Mouse (Mus musculus) limb, embryonic 13.5 days (tissue): ENCODE measurements around the gene Ift80. TPM values are rescaled to one million over a fixed set of nuclear protein-coding genes. Genes with fewer than 3 reads are reported as not detected.
"Not testable (repeated sequence)": the region's sequence is repeated elsewhere in the genome, so short reads cannot be mapped to it uniquely, and the experiment has no call there.

ENCODE experiments used
- ATAC-seq: fragments of 200-750 bp; cut with Nextera tagmentation; 2 replicates; pipeline ENCODE4 v1.8.0; 2017; ENCODE audit warnings: low read depth, moderate number of reproducible peaks, moderate TSS enrichment; ENCODE audit not compliant: low FRiP score
- H3K27ac ChIP-seq: fragments of 300-500 bp; sonication (generic); 2 replicates; pipeline ENCODE4 v1.5.1; 2015; ENCODE audit warnings: inconsistent platforms, mild to moderate bottlenecking, moderate library complexity
- H3K27me3 ChIP-seq: fragments of 300-500 bp; sonication (generic); 2 replicates; pipeline ENCODE4 v1.6.1; 2015; ENCODE audit warnings: mild to moderate bottlenecking, inconsistent platforms
- H3K36me3 ChIP-seq: fragments of 300-500 bp; sonication (generic); 2 replicates; pipeline ENCODE4 v1.6.1; 2015; ENCODE audit warnings: inconsistent platforms, mild to moderate bottlenecking, moderate library complexity
- H3K4me1 ChIP-seq: fragments of 300-500 bp; sonication (generic); 2 replicates; pipeline ENCODE4 v1.6.1; 2015; ENCODE audit warnings: inconsistent platforms
- H3K4me2 ChIP-seq: fragments of 300-500 bp; sonication (generic); replicated peaks from 2 replicates; pipeline ENCODE4 v1.6.1; 2015; ENCODE audit warnings: inconsistent platforms, mild to moderate bottlenecking, moderate library complexity
- H3K4me3 ChIP-seq: fragments of 300-500 bp; sonication (generic); 2 replicates; pipeline ENCODE4 v1.5.1; 2015; ENCODE audit warnings: moderate library complexity, mild to moderate bottlenecking, inconsistent platforms
- H3K9ac ChIP-seq: fragments of 300-500 bp; sonication (generic); 2 replicates; pipeline ENCODE4 v1.6.1; 2015; ENCODE audit warnings: mild to moderate bottlenecking, inconsistent platforms
- H3K9me3 ChIP-seq: fragments of 300-500 bp; sonication (generic); 2 replicates; pipeline ENCODE4 v1.6.1; 2016; ENCODE audit warnings: inconsistent platforms
- WGBS: fragments of 180-500 bp; shearing (Covaris S2); methylation state at CpG from one replicate; pipeline ENCODE4 v1.1.7; 2015; 5-methylcytosine and 5-hydroxymethylcytosine counted together
- polyA plus RNA-seq: library from polyadenylated mRNA; unstranded; fragments of >200 nt; fragmentation: Nextera tagmentation; extraction: Ambion mirVana; gene quantifications from 2 replicates; pipeline ENCODE4 v1.2.1, GENCODE M21; 2015

Ift80 gene
- polyA plus RNA-seq, 1 experiment from 2014 or later = 21.8 TPM

DNA sequence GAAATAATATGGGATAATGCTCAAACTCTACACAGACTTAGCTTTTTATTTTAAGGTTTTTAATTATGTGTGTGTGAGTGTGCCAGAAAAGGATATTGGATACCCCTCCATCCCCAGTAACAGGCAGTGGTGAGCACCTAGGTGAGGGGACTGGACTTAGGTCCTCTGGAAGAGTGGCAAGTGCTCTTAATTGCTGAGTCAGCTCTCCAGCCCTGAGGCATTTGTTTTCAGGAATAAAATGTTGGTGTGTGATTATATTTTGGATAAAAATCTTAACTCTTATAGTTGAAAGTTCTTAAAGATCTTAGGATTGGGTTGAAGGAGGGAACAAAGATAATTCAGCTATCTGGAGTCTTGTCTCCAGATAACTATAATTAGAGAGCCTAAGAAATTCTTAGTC lies 16.4 kb upstream of the Ift80 start:
- Histone ChIP-seq H3K27me3 (no peaks in the 10 kb centered on the region), H3K9me3 (no peaks in the 10 kb centered on the region), H3K4me3 (no peak overlapping the region), H3K4me1 (no peaks in the 10 kb centered on the region), H3K27ac (no peak overlapping the region), H3K4me2 (no peak overlapping the region), H3K36me3 (peaks cover 63% of the 10 kb centered on the region), H3K9ac (no peak overlapping the region)
- ATAC-seq = no peak

DNA sequence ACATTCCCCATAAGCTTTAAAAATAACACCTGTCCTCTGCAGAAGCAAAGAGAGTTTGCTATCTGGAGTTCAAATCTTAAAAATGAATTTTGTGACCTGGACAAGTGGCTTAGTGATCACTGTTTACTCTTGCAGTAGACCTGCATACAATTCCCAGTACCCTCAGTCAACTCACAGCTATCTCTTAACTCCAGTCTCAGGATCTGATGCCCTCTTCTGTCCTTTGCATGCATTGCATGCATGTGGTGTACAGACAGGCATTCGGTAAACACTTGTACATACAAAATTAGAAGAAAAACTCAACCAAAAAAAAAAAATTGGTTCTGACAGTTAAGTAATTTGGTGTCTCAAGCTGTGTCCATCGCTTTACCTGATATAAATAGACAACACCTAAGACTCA lies 15.9 kb upstream of the Ift80 start:
- H3K4me2 ChIP-seq = no peak overlapping the region
- ATAC-seq = no peak
- no peaks in the 10 kb centered on the region for H3K9me3 ChIP-seq
- WGBS = 87% methylated on average over 2 of the region's 2 CpGs
- no peak overlapping the region for H3K27ac ChIP-seq
- H3K27me3 ChIP-seq = no peaks in the 10 kb centered on the region
- no peak overlapping the region for H3K4me3 ChIP-seq
- peaks cover 59% of the 10 kb centered on the region for H3K36me3 ChIP-seq
- H3K4me1 ChIP-seq = no peaks in the 10 kb centered on the region
- no peak overlapping the region for H3K9ac ChIP-seq

DNA sequence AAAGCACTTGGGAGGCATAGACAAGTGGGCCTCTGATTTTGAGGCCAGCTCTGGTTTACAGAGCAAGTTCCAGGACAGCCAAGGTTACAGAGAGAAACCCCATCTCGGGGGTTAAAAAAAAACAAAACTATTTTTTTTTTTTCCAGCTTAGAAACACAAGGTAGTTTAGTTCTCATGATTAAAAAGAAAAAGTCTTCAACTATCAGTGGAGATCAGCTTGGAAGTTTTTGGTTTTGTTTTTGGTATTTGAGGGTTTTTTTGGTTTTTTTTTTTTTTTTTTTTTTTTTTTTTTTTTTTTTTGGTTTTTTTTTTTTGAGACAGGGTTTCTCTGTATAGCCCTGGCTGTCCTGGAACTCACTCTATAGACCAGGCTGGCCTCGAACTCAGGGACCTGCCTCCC lies 14.3 kb upstream of the Ift80 start:
- H3K4me1 ChIP-seq, H3K4me3 ChIP-seq, H3K9me3 ChIP-seq, ATAC-seq, H3K9ac ChIP-seq, H3K27ac ChIP-seq, H3K27me3 ChIP-seq, H3K4me2 ChIP-seq: not testable (repeated sequence)
- peaks cover 52% of the 10 kb centered on the region for H3K36me3 ChIP-seq
- WGBS = 93% methylated on average over 2 of the region's 2 CpGs

DNA sequence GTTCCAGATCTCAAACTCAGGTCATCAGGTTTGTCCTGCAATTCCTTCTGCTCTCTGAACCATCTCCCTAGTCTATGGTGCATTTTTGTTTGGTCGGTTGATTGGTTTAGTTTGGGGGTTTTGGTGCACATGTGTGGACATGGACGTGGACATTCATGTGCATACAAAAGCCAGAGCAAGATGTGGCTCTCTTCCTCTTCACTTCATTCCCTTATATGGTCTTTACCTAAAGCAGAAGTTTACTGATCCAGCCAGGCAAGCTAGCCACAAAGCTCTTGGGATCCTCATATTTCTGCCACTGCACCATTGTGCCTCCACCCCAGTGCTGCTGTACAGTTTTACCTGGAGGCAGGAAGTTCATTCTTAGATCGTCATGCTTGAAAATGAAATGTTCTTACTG lies 12.8 kb upstream of the Ift80 start:
- Histone ChIP-seq H3K9me3 (no peaks in the 10 kb centered on the region), H3K36me3 (peaks cover 44% of the 10 kb centered on the region)
- 86% methylated on average over 3 of the region's 3 CpGs for WGBS

DNA sequence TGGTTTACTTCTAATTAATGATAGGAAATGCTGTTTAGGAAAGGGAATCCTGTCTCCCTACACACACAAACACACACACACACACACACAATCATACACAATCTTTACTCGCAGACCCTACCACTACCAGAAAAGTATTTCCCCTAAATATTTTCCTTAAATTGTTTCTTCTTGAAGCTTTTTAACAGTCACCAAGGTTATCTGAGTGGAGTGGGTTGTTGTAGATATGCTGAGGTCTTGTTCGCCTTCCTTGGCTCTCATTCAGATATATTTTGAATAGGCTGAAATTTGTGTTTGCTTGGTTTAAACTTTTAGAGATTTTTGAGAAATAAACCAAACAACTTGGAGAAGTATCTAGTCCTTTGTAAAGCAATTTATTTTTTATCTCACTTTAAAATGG lies 4.5 kb upstream of the Ift80 start:
- H3K27me3 ChIP-seq = no peaks in the 10 kb centered on the region
- no peaks in the 10 kb centered on the region for H3K9me3 ChIP-seq
- peaks cover 5% of the 10 kb centered on the region for H3K36me3 ChIP-seq
- no peak overlapping the region for H3K4me3 ChIP-seq
- ATAC-seq = no peak
- no peak overlapping the region for H3K9ac ChIP-seq
- H3K27ac ChIP-seq = no peak overlapping the region
- H3K4me2 ChIP-seq = no peak overlapping the region
- H3K4me1 ChIP-seq = peaks cover 7% of the 10 kb centered on the region
- 90% methylated on average over 2 of the region's 2 CpGs for WGBS

More for the DNA sequence above, 12.8 kb upstream of the Ift80 start:
- Histone ChIP-seq H3K4me1 (no peaks in the 10 kb centered on the region), H3K9ac (no peak overlapping the region), H3K4me2 (no peak overlapping the region), H3K4me3 (no peak overlapping the region), H3K27ac (no peak overlapping the region), H3K27me3 (no peaks in the 10 kb centered on the region)
- no peak for ATAC-seq

DNA sequence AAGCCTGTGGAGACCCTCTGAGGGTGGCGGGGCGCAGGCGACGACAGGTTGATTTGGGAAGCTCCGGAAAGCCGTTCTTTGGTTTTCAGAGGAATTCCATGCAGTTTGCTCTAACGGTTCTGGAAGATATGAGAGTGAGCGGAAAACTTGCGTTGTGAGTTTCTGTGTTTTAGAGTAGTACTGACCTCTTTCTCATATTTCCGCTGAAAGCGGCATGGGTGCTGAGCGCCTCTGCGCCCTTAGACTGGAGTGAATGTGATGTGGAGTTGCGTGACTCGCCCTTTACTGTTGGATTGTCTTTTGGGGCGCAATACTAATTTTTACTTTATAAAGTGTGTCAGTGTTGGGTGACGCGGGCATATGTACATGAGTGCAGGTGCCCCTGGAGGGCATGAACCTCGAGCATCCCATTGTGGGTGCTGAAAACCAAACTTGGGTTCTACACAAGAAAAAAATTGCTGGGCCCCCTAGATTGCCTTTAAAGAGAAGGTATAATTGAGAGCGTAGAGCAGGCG lies 1.9 kb upstream of the Ift80 start:
- Histone ChIP-seq H3K4me3 (peak overlapping the region; percentile 98), H3K36me3 (no peaks in the 10 kb centered on the region), H3K27me3 (no peaks in the 10 kb centered on the region), H3K4me2 (peak overlapping the region; percentile 78), H3K9ac (peak overlapping the region; percentile 93), H3K9me3 (no peaks in the 10 kb centered on the region), H3K4me1 (peaks cover 9% of the 10 kb centered on the region), H3K27ac (peak overlapping the region; percentile 94; the same call in 1 of the 2 replicates)
- 6% methylated on average over 21 of the region's 21 CpGs for WGBS
- no peak for ATAC-seq

DNA sequence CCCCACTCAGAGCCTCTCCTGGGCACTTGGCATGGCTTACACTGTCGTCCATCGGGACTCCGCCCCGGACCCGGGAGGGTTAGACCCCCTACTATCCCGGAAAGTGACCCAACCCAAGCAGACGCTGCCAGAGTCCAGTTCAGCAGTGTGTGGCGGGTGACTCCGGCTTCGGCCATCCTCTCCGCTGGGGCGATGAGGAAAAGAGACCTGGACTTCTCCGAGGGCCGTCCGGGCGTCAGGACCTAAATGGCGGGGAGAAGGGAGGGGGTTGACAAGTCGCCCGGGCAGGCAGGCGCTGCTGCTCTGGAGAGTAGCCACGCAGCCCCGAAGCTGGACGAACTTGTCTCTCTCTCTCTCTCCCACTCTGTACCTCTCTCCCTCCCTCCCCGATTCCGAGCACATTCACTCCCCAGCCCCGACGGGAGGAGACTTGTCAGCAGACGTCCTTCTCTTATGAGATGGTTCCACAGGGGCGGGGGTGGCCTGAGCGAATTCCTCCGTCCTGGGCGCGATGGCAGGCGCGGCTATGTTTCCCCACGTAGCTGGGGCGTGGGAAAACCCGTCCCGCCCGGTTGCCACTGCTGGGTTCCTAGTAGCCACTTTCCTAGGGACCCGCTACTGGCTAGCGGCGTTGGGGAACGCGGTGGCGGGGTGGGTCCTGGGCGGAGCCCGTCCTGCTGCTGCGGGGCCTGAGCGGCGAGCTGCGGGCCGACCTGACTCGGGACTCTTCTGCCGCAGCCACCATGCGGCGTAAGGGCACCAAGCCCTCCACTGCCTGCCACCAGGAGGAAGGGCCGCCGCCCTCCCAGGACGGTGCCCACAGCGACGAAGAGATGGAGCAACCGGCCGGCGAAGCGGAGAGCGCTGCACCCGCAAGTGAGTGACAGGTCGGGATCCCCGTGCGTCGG lies 1.2 kb upstream of the Ift80 start:
- no peaks in the 10 kb centered on the region for H3K9me3 ChIP-seq
- no peaks in the 10 kb centered on the region for H3K36me3 ChIP-seq
- peaks cover 9% of the 10 kb centered on the region for H3K4me1 ChIP-seq
- under 1% methylated on average over 72 of the region's 72 CpGs for WGBS
- no peaks in the 10 kb centered on the region for H3K27me3 ChIP-seq
- peak overlapping the region; percentile 94 for H3K27ac ChIP-seq
- peak overlapping the region; percentile 98 for H3K4me3 ChIP-seq
- peak overlapping the region; percentile 78 for H3K4me2 ChIP-seq
- H3K9ac ChIP-seq = peak overlapping the region; percentile 93
- peak; percentile 42; the same call in 1 of the 2 replicates for ATAC-seq

GRCm38 (mm10) chr3:69004055-69004436 lies 324 bp downstream of the Ift80 start:
- ATAC-seq = no peak; the same call in 1 of the 2 replicates
- under 1% methylated on average over 7 of the region's 7 CpGs for WGBS
- Histone ChIP-seq H3K9ac (peak overlapping the region; percentile 93), H3K27ac (peak overlapping the region; percentile 52; the same call in 1 of the 2 replicates), H3K4me3 (peak overlapping the region; percentile 98), H3K4me2 (peak overlapping the region; percentile 66), H3K4me1 (peaks cover 9% of the 10 kb centered on the region), H3K27me3 (no peaks in the 10 kb centered on the region), H3K36me3 (no peaks in the 10 kb centered on the region), H3K9me3 (no peaks in the 10 kb centered on the region)

DNA sequence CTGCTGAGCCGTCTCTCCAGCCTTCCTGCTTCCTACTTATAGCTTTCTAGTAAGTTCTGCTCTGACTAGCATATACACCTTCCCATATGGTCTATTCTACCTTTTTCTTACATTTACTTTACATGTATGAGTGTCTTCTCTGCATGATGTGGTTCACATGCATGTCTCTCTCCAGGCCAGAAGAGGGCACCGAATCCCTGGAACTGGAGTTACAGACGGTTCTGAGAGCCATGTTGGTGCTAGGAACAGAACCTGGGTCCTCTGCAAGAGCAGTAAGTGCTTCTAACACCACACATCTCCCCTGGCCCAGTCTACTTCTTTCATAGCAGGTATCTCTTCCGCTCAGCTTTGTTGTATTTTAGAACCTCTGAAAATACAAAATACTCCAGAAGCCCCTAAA lies 1.6 kb downstream of the Ift80 start:
- no peak for ATAC-seq
- H3K27ac ChIP-seq = no peak overlapping the region
- no peak overlapping the region for H3K4me2 ChIP-seq
- no peak overlapping the region for H3K4me3 ChIP-seq
- H3K9ac ChIP-seq = no peak overlapping the region
- no peaks in the 10 kb centered on the region for H3K36me3 ChIP-seq
- no peaks in the 10 kb centered on the region for H3K9me3 ChIP-seq
- no peaks in the 10 kb centered on the region for H3K27me3 ChIP-seq
- WGBS = 91% methylated on average over 4 of the region's 4 CpGs
- H3K4me1 ChIP-seq = peaks cover 9% of the 10 kb centered on the region

DNA sequence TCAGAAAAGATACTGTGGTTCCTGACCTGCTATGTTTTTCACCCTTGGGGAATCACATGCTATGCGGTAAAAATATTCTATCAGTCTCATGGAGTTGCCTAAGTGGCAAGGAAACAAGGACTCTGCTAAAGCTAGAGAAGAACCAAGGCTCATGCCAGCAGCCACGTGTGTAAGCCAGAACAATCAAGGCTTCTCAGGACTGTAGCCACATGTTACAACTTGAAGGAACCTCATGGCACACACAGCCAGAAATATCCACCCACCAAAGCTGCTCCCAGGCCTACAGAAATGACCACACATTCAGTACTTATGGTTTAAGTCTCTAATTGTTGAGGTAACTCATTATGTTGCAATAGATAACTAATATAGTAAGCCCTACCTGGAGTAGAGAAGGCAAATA lies 17.8 kb downstream of the Ift80 start:
- Histone ChIP-seq H3K4me3 (no peak overlapping the region), H3K9me3 (no peaks in the 10 kb centered on the region), H3K9ac (no peak overlapping the region), H3K27ac (no peak overlapping the region), H3K36me3 (peaks cover 32% of the 10 kb centered on the region), H3K4me1 (no peaks in the 10 kb centered on the region), H3K27me3 (no peaks in the 10 kb centered on the region), H3K4me2 (no peak overlapping the region)
- ATAC-seq = no peak
- WGBS = 86% methylated on average over 2 of the region's 2 CpGs

DNA sequence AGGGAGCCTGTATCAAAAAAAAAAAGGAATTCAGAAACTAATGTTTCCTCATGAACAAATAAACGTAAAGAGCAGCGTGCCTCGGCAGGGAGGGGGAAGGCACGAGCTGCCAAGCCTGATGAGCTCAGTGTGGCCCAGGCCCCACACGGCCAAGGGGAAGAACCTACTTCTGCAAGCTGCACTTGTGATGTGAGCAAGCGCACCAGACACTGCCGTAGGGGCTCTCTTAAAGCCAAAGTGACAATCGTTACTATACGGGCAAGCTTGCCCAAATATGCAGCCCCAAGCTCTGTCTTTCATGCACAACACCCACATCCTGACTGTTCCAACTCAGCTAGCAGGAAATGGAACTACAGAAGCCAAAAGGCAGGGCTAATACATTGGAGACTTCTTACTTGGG lies 23.5 kb downstream of the Ift80 start:
- H3K4me3 ChIP-seq = no peak overlapping the region
- no peak overlapping the region for H3K27ac ChIP-seq
- no peaks in the 10 kb centered on the region for H3K27me3 ChIP-seq
- H3K9me3 ChIP-seq = no peaks in the 10 kb centered on the region
- no peak overlapping the region for H3K4me2 ChIP-seq
- H3K9ac ChIP-seq = no peak overlapping the region
- WGBS = 74% methylated on average over 9 of the region's 9 CpGs
- peaks cover 5% of the 10 kb centered on the region; the same call in 1 of the 2 replicates for H3K4me1 ChIP-seq
- no peak for ATAC-seq
- peaks cover 16% of the 10 kb centered on the region for H3K36me3 ChIP-seq

GRCm38 (mm10) chr3:68979187-68979586 lies 25.2 kb downstream of the Ift80 start:
- H3K27ac ChIP-seq = no peak overlapping the region
- no peaks in the 10 kb centered on the region for H3K27me3 ChIP-seq
- no peak for ATAC-seq
- no peak overlapping the region for H3K9ac ChIP-seq
- WGBS = 91% methylated on average over 10 of the region's 10 CpGs
- H3K36me3 ChIP-seq = peaks cover 8% of the 10 kb centered on the region; the same call in 1 of the 2 replicates
- H3K4me2 ChIP-seq = no peak overlapping the region
- no peaks in the 10 kb centered on the region for H3K9me3 ChIP-seq
- peaks cover 13% of the 10 kb centered on the region; the same call in 1 of the 2 replicates for H3K4me1 ChIP-seq
- H3K4me3 ChIP-seq = no peak overlapping the region
